Mouse (Mus musculus): ENCODE measurements around the gene Tbc1d4.

- TF ChIP-seq POLR2A (IDR thresholded peaks at IDR 0.05; ENCODE audit: borderline replicate concordance, extremely low read depth, low read depth, low read length) (no peak), CTCF (IDR thresholded peaks at IDR 0.05; ENCODE audit: insufficient read depth, low read length) (no peak)
Measured at GRCm38 (mm10) chr14:101477081-101477826, 131.7 kb downstream of the Tbc1d4 start.

Measured in lung, adult 2 months (tissue).